Mouse (Mus musculus): ENCODE data around the gene Sema5a. TPM values are rescaled to one million over a fixed set of nuclear protein-coding genes. Genes with fewer than 3 reads are reported as not detected.

The Sema5a gene
- total RNA-seq, 2 experiments from 2014 or later: 0.04 to 0.07 TPM

- no peak for ATAC-seq (ENCODE audit: poor library complexity, severe bottlenecking)
Measured at GRCm38 (mm10) chr15:32297266-32297665, 52.7 kb downstream of the Sema5a start.

- ATAC-seq (ENCODE audit: poor library complexity, severe bottlenecking): no peak
Measured at GRCm38 (mm10) chr15:32298525-32298924, 53.9 kb downstream of the Sema5a start.

- ATAC-seq (ENCODE audit: poor library complexity, severe bottlenecking): no peak
Measured at GRCm38 (mm10) chr15:32300991-32301390, 56.4 kb downstream of the Sema5a start.

- no peak for ATAC-seq (ENCODE audit: poor library complexity, severe bottlenecking)
Measured at GRCm38 (mm10) chr15:32306557-32307243, 62.1 kb downstream of the Sema5a start.

- no peak for ATAC-seq (ENCODE audit: poor library complexity, severe bottlenecking)
Measured at GRCm38 (mm10) chr15:32310834-32311233, 66.2 kb downstream of the Sema5a start.

- no peak for ATAC-seq (ENCODE audit: poor library complexity, severe bottlenecking)
Measured at GRCm38 (mm10) chr15:32311287-32311686, 66.7 kb downstream of the Sema5a start.

GRCm38 (mm10) chr15:32317074-32317473 lies 72.5 kb downstream of the Sema5a start:
- ATAC-seq (ENCODE audit: poor library complexity, severe bottlenecking): no peak

GRCm38 (mm10) chr15:32320739-32321138 lies 76.1 kb downstream of the Sema5a start:
- ATAC-seq (ENCODE audit: poor library complexity, severe bottlenecking): no peak

- ATAC-seq (ENCODE audit: poor library complexity, severe bottlenecking): no peak
Measured at GRCm38 (mm10) chr15:32322455-32323220, 78.0 kb downstream of the Sema5a start.

- no peak for ATAC-seq (ENCODE audit: poor library complexity, severe bottlenecking)
Measured at GRCm38 (mm10) chr15:32323224-32323623, 78.6 kb downstream of the Sema5a start.

GRCm38 (mm10) chr15:32324105-32324504 lies 79.5 kb downstream of the Sema5a start:
- ATAC-seq (ENCODE audit: poor library complexity, severe bottlenecking): no peak

GRCm38 (mm10) chr15:32328370-32329004 lies 83.9 kb downstream of the Sema5a start:
- no peak for ATAC-seq (ENCODE audit: poor library complexity, severe bottlenecking)

GRCm38 (mm10) chr15:32329670-32330330 lies 85.2 kb downstream of the Sema5a start:
- no peak for ATAC-seq (ENCODE audit: poor library complexity, severe bottlenecking)

GRCm38 (mm10) chr15:32330427-32330826 lies 85.8 kb downstream of the Sema5a start:
- no peak for ATAC-seq (ENCODE audit: poor library complexity, severe bottlenecking)

- no peak for ATAC-seq (ENCODE audit: poor library complexity, severe bottlenecking)
Measured at GRCm38 (mm10) chr15:32331037-32331436, 86.4 kb downstream of the Sema5a start.

GRCm38 (mm10) chr15:32333456-32333855 lies 88.8 kb downstream of the Sema5a start:
- ATAC-seq (ENCODE audit: poor library complexity, severe bottlenecking): no peak

GRCm38 (mm10) chr15:32337810-32338209 lies 93.2 kb downstream of the Sema5a start:
- ATAC-seq (ENCODE audit: poor library complexity, severe bottlenecking): no peak

- ATAC-seq (ENCODE audit: poor library complexity, severe bottlenecking): no peak
Measured at GRCm38 (mm10) chr15:32338721-32339290, 94.2 kb downstream of the Sema5a start.

- ATAC-seq (ENCODE audit: poor library complexity, severe bottlenecking): no peak
Measured at GRCm38 (mm10) chr15:32339426-32339825, 94.8 kb downstream of the Sema5a start.

- no peak for ATAC-seq (ENCODE audit: poor library complexity, severe bottlenecking)
Measured at GRCm38 (mm10) chr15:32341423-32341822, 96.8 kb downstream of the Sema5a start.

- ATAC-seq (ENCODE audit: poor library complexity, severe bottlenecking): no peak
Measured at GRCm38 (mm10) chr15:32343544-32343943, 98.9 kb downstream of the Sema5a start.
